In genomic region chr2:132260601-132261000, GRCm38 (mm10) we compare ENCODE assay signal across 31 mouse cellular contexts.
"Had no signal": no experiment of that assay in that cellular context is flagged by ENCODE, and none has a peak within 500 bp of the region (broad histone marks: within the 10 kb centered on the region; RNA-seq: fewer than 3 reads in every experiment).

No protein-coding gene starts in this region.

- H3K27ac ChIP-seq: limb, embryonic 10.5 days; limb, embryonic 12.5 days; limb, embryonic 13.5 days; limb, embryonic 15.5 days; liver, embryonic 12.5 days; liver, embryonic 13.5 days; liver, embryonic 14.5 days; liver, embryonic 15.5 days; lung, embryonic 15.5 days; macrophage; midbrain, embryonic 10.5 days; midbrain, embryonic 12.5 days; midbrain, embryonic 13.5 days; midbrain, embryonic 15.5 days had no signal

- H3K4me2 ChIP-seq: limb, embryonic 12.5 days; limb, embryonic 13.5 days; limb, embryonic 15.5 days; liver, embryonic 11.5 days; liver, embryonic 12.5 days; liver, embryonic 13.5 days; liver, embryonic 15.5 days; lung, embryonic 14.5 days; lung, embryonic 15.5 days; midbrain, embryonic 11.5 days; midbrain, embryonic 12.5 days; midbrain, embryonic 13.5 days; midbrain, embryonic 15.5 days had no signal

- H3K9me3 ChIP-seq: limb, embryonic 10.5 days; limb, embryonic 12.5 days; limb, embryonic 13.5 days; limb, embryonic 15.5 days; liver, embryonic 12.5 days; liver, embryonic 13.5 days; liver, embryonic 15.5 days; lung, embryonic 15.5 days; megakaryocyte, embryonic 14.5 days; midbrain, embryonic 10.5 days; midbrain, embryonic 12.5 days; midbrain, embryonic 13.5 days; midbrain, embryonic 15.5 days had no signal

- H3K4me3 ChIP-seq: limb, embryonic 10.5 days; limb, embryonic 12.5 days; limb, embryonic 13.5 days; limb, embryonic 15.5 days; liver, embryonic 12.5 days; liver, embryonic 13.5 days; liver, embryonic 15.5 days; lung, embryonic 15.5 days; megakaryocyte, embryonic 14.5 days; midbrain, embryonic 10.5 days; midbrain, embryonic 12.5 days; midbrain, embryonic 13.5 days; midbrain, embryonic 15.5 days; myocyte had no signal

- DNase-seq: left cerebral cortex, postnatal 4 days; liver; liver, embryonic 13.5 days; liver, postnatal 0 days; lung, adult 18-20 months; lung, adult 2 months; lung, embryonic 14.5 days; lung, postnatal 10 days; lung, postnatal 14 days; lung, postnatal 36 days; lung, postnatal 4 days; midbrain, embryonic 14.5 days had no signal

- H3K9ac ChIP-seq: limb, embryonic 12.5 days; limb, embryonic 13.5 days; limb, embryonic 15.5 days; liver, embryonic 12.5 days; liver, embryonic 13.5 days; liver, embryonic 14.5 days; liver, embryonic 15.5 days; liver, postnatal 0 days; lung, embryonic 14.5 days; lung, embryonic 15.5 days; midbrain, embryonic 12.5 days; midbrain, embryonic 13.5 days; midbrain, embryonic 15.5 days had no signal

- H3K36me3 ChIP-seq: limb, embryonic 10.5 days; limb, embryonic 12.5 days; limb, embryonic 13.5 days; limb, embryonic 15.5 days; liver, embryonic 13.5 days; lung, embryonic 15.5 days; midbrain, embryonic 10.5 days; midbrain, embryonic 12.5 days; midbrain, embryonic 13.5 days; midbrain, embryonic 15.5 days had no signal

- H3K27me3 ChIP-seq: limb, embryonic 12.5 days; limb, embryonic 13.5 days; limb, embryonic 15.5 days; liver, embryonic 12.5 days; liver, embryonic 13.5 days; liver, embryonic 15.5 days; lung, embryonic 15.5 days; megakaryocyte, embryonic 14.5 days; midbrain, embryonic 12.5 days; midbrain, embryonic 13.5 days; midbrain, embryonic 15.5 days had no signal

- ATAC-seq: liver, embryonic 12.5 days; liver, postnatal 0 days; lung, postnatal 0 days; midbrain, embryonic 13.5 days; midbrain, embryonic 15.5 days; midbrain, embryonic 16.5 days had no signal
